Mouse (Mus musculus) small intestine, adult 2 months (tissue): ENCODE results near the gene Cep57l1. TPM values are rescaled to one million over a fixed set of nuclear protein-coding genes. Genes with fewer than 3 reads are reported as not detected.

Experiments
- H3K27ac ChIP-seq: fragments of 200-500 bp; 2 replicates; pipeline ENCODE4 v1.5.1; 2012; ENCODE audit warnings: low read depth, low read length, control low read depth, inconsistent platforms; ENCODE audit not compliant: insufficient read depth
- H3K27me3 ChIP-seq: fragments of 200-500 bp; 2 replicates; pipeline ENCODE4 v1.6.1; 2012; ENCODE audit warnings: mild to moderate bottlenecking, moderate library complexity, low read length, inconsistent platforms; ENCODE audit not compliant: control insufficient read depth, insufficient read depth
- H3K36me3 ChIP-seq: fragments of 200-500 bp; 2 replicates; pipeline ENCODE4 v1.6.1; 2012; ENCODE audit warnings: mild to moderate bottlenecking, low read length, control low read depth, inconsistent platforms; ENCODE audit not compliant: control insufficient read depth, insufficient read depth
- H3K4me1 ChIP-seq: fragments of 200-500 bp; 2 replicates; pipeline ENCODE4 v1.6.1; 2012; ENCODE audit warnings: low read length, inconsistent platforms, mixed read lengths; ENCODE audit not compliant: control insufficient read depth, insufficient read depth, insufficient read length
- H3K4me3 ChIP-seq: fragments of 200-500 bp; 2 replicates; pipeline ENCODE4 v1.5.1; 2012; ENCODE audit warnings: low read depth, mild to moderate bottlenecking, control low read depth, inconsistent platforms, low read length, moderate library complexity
- CTCF ChIP-seq: fragments of 200-500 bp; IDR thresholded peaks from 2 replicates; pipeline ENCODE4 v1.5.1; 2012; ENCODE audit warnings: low read depth, mild to moderate bottlenecking, control low read depth, inconsistent platforms, low read length, moderate library complexity, mixed read lengths; ENCODE audit not compliant: insufficient replicate concordance, insufficient read length; ENCODE audit errors: extremely low read depth
- POLR2A ChIP-seq: fragments of 200-500 bp; IDR thresholded peaks from 2 replicates; pipeline ENCODE4 v1.6.1; 2012; ENCODE audit warnings: low read depth, mild to moderate bottlenecking, control low read depth, inconsistent platforms, low read length, moderate library complexity
- WGBS: fragments of 180-500 bp; shearing (Covaris S2); methylation state at CpG from one replicate; pipeline ENCODE4 v1.1.7; 2018; 5-methylcytosine and 5-hydroxymethylcytosine counted together
- polyA plus RNA-seq: library from polyadenylated mRNA; depleted of rRNA; stranded (reverse); fragments of >200 nt; gene quantifications from 2 replicates; pipeline ENCODE4 v1.2.3, GENCODE M21; 2012

Gene Cep57l1
- polyA plus RNA-seq, 1 experiment = 0.52 TPM

DNA sequence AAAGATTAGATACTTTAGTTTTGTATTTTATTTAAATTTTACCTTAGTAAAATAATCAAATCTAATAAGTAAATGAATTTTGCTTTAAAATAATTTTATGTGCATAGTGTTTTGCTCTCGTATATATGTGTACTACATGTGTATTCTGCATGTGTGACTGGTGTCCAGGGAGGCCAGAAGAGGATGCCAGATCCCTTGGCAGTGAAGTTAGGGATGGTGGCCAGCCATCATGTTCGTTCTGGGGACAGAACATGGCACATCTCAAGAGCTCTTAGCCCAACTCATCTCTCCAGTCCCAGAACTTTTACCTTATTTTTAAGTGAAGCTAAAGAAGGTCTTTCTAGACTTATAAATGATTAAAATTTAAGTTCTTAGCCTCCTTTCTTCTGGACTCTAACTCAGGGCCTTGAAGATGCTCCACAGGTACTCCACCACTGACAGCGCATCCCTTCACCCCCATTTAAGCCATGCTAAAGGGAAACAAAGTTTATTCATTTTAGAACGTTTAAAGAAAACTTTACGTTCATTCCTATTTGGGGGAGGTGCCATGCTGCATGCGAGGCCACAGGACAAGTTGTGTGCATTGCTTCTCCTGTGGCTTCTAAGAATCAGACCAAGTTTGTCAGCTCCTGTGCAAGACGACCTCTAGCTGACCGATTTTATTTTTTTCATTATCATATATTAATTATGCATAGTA, 8.5 kb upstream of the Cep57l1 start:
- Histone ChIP-seq H3K4me1 (peaks cover 14% of the 10 kb centered on the region; the same call in 1 of the 2 replicates), H3K27ac (no peak overlapping the region), H3K27me3 (no peaks in the 10 kb centered on the region), H3K36me3 (no peaks in the 10 kb centered on the region), H3K4me3 (no peak overlapping the region)
- TF ChIP-seq POLR2A (no peak), CTCF (no peak)
- 90% methylated on average over 8 of the region's 8 CpGs for WGBS

GRCm38 (mm10) chr10:41816516-41816915, 6.8 kb upstream of the Cep57l1 start:
- H3K27me3 ChIP-seq = no peaks in the 10 kb centered on the region
- H3K4me1 ChIP-seq = peaks cover 15% of the 10 kb centered on the region; the same call in 1 of the 2 replicates
- no peak overlapping the region for H3K4me3 ChIP-seq
- no peak overlapping the region for H3K27ac ChIP-seq
- WGBS = 75% methylated on average over 5 of the region's 5 CpGs
- H3K36me3 ChIP-seq = no peaks in the 10 kb centered on the region
- TF ChIP-seq POLR2A (no peak), CTCF (no peak)

GRCm38 (mm10) chr10:41814305-41814853, 4.7 kb upstream of the Cep57l1 start:
- no peak for TF ChIP-seq POLR2A
- TF ChIP-seq CTCF = no peak
- WGBS = 90% methylated on average over 6 of the region's 6 CpGs
- Histone ChIP-seq H3K4me3 (no peak overlapping the region), H3K36me3 (no peaks in the 10 kb centered on the region), H3K27ac (no peak overlapping the region), H3K27me3 (no peaks in the 10 kb centered on the region), H3K4me1 (peaks cover 11% of the 10 kb centered on the region; the same call in 1 of the 2 replicates)

DNA sequence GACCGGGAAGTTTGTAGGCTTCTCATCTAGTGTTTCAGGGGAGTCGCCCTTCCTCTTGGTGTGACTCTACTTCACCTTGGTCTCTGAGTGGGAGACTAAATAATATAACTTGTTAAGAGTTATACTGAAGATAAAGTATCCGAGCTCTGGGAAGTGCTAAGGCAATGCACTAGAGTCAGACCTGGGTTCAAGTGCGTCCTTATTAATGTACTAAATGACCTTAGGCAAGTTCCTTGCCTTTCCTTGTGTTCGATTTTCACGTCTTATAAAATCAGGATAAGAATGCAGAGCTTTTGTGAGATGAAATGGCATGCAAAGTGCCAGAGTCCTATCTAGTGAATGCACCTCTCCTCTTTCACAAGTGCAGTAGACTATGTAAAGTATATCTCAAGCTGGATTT, 2.9 kb upstream of the Cep57l1 start:
- WGBS = 47% methylated on average over 6 of the region's 6 CpGs
- TF ChIP-seq CTCF (no peak), POLR2A (no peak)
- H3K4me3 ChIP-seq = no peak overlapping the region

DNA sequence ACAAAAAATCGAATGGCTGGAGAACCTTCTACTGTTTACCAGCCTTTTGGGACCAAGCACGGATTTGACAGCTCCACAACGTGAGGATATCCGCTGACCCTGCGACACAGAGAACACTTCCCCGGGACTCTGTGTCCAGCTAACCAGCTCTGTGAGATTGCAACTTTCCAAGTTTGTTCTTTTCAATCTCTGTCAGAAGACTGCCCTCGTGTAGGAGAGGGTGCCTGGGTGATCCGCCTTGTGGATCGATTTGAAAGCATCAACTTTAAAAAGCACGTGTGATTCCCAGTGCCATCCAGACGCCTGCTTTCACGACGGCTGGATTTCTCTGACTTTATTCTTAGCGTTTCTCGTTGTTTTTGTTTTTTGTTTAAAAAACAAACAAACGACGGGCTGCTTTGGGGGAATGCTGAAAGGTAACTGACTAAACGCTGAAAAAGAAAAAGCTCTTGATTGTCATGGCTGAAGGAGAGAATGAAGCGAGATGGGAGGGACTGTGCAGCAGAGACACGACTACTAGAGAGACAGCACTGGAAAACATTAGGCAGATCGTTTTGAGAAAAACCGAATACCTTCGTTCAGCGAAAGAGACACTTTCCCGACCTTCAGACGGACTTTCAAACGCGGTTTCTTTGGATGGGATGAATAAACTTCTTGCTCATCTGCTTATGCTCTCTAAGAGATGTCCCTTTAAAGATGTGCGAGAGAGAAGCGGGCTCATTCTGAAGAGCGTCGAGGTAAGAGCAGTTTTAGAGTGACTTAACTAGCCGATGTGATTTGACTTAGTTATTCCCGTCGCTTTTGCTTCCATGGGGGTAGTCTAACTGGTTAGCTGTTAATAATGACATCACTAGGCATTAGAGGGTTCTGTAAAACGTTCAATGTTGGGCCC, 1.1 kb upstream of the Cep57l1 start:
- WGBS = under 1% methylated on average over 36 of the region's 36 CpGs
- H3K4me1 ChIP-seq = peaks cover 8% of the 10 kb centered on the region; the same call in 1 of the 2 replicates
- H3K27ac ChIP-seq = peak overlapping the region; percentile 58
- no peaks in the 10 kb centered on the region for H3K36me3 ChIP-seq
- no peaks in the 10 kb centered on the region for H3K27me3 ChIP-seq
- peak overlapping the region; percentile 80 for H3K4me3 ChIP-seq
- no peak; the same call in 1 of the 2 replicates for TF ChIP-seq POLR2A
- TF ChIP-seq CTCF = no peak

More for the DNA sequence above, 2.9 kb upstream of the Cep57l1 start:
- Histone ChIP-seq H3K36me3 (no peaks in the 10 kb centered on the region), H3K27ac (no peak overlapping the region), H3K27me3 (no peaks in the 10 kb centered on the region), H3K4me1 (peaks cover 11% of the 10 kb centered on the region; the same call in 1 of the 2 replicates)

DNA sequence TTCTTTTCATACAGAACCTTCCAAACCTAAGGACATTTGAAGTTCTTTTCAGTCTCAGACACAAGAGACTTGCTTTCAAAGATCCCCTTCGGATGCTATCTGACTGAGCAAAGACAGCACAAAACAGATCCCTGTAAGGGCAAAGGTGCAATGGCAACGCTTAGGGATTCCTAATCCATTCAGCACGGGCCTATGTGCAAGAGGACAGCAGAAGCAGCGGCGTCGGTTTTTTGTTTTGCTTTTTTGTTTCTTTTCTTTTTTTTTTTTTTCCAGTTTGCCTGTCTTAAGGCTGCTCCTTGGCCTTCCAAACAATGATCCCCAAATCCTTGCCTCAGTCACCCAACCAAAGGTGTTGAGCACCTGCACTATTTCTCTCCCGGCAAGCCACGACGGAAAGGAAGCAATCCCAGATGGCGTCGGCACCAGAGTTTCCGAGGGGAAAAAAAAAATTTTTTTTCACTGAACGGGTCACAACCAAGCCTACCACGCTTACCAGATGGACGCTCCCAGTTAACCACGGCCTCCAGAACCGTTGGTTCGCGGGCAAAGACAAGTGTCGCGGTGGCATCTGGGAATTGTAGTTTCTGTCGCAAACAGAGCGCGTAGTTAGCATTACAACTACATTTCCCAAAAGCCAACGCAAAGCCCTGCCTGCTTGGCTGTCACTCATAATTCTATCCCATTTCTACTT, 446 bp downstream of the Cep57l1 start:
- Histone ChIP-seq H3K36me3 (no peaks in the 10 kb centered on the region), H3K4me3 (peak overlapping the region; percentile 80), H3K27me3 (no peaks in the 10 kb centered on the region), H3K27ac (peak overlapping the region; percentile 75), H3K4me1 (peaks cover 5% of the 10 kb centered on the region; the same call in 1 of the 2 replicates)
- WGBS = 1% methylated on average over 25 of the region's 25 CpGs
- TF ChIP-seq CTCF (0 out of 2 replicates have a peak, but pooled peaks have one; percentile 2), POLR2A (0 out of 2 replicates have a peak, but pooled peaks have one; percentile 22)
